Mouse (Mus musculus) liver, embryonic 15.5 days (tissue): ENCODE data around the gene Fam53a. TPM values are rescaled to one million over a fixed set of nuclear protein-coding genes. Genes with fewer than 3 reads are reported as not detected.

ENCODE experiments used
- ATAC-seq: fragments of 200-750 bp; cut with Nextera tagmentation; 2 replicates; pipeline ENCODE4 v1.8.0; 2017; ENCODE audit warnings: moderate number of reproducible peaks, mild to moderate bottlenecking, moderate library complexity; ENCODE audit not compliant: insufficient read depth
- H3K27ac ChIP-seq: fragments of 300-500 bp; sonication (generic); replicated peaks from 2 replicates; pipeline ENCODE4 v1.5.1; 2015; ENCODE audit warnings: mild to moderate bottlenecking, inconsistent platforms
- H3K27me3 ChIP-seq: fragments of 300-500 bp; sonication (generic); 2 replicates; pipeline ENCODE4 v1.6.1; 2015; ENCODE audit warnings: mild to moderate bottlenecking, inconsistent platforms
- H3K36me3 ChIP-seq: fragments of 300-500 bp; sonication (generic); replicated peaks from 2 replicates; pipeline ENCODE4 v1.6.1; 2015; ENCODE audit warnings: moderate library complexity, mild to moderate bottlenecking, inconsistent platforms
- H3K4me1 ChIP-seq: fragments of 300-500 bp; sonication (generic); replicated peaks from 2 replicates; pipeline ENCODE4 v1.6.1; 2015; ENCODE audit warnings: inconsistent platforms
- H3K4me2 ChIP-seq: fragments of 300-500 bp; sonication (generic); 2 replicates; pipeline ENCODE4 v1.6.1; 2015; ENCODE audit warnings: moderate library complexity, mild to moderate bottlenecking, inconsistent platforms
- H3K4me3 ChIP-seq: fragments of 300-500 bp; sonication (generic); replicated peaks from 2 replicates; pipeline ENCODE4 v1.5.1; 2015; ENCODE audit warnings: mild to moderate bottlenecking, inconsistent platforms
- H3K9ac ChIP-seq: fragments of 300-500 bp; sonication (generic); 2 replicates; pipeline ENCODE4 v1.6.1; 2015; ENCODE audit warnings: moderate library complexity, mild to moderate bottlenecking, inconsistent platforms
- H3K9me3 ChIP-seq: fragments of 300-500 bp; sonication (generic); replicated peaks from 2 replicates; pipeline ENCODE4 v1.6.1; 2016; ENCODE audit warnings: inconsistent platforms
- WGBS: fragments of 180-500 bp; shearing (Covaris S2); methylation state at CpG from one replicate; pipeline ENCODE4 v1.1.7; 2015; ENCODE audit warnings: mixed read lengths; ENCODE audit not compliant: insufficient replicate concordance; 5-methylcytosine and 5-hydroxymethylcytosine counted together
- polyA plus RNA-seq: library from polyadenylated mRNA; unstranded; fragments of >200 nt; fragmentation: Nextera tagmentation; extraction: Ambion mirVana; gene quantifications from 2 replicates; pipeline ENCODE4 v1.2.1, GENCODE M21; 2015

The Fam53a gene
- polyA plus RNA-seq, 1 experiment from 2014 or later = 18.3 TPM

GRCm38 (mm10) chr5:33655251-33655840 lies 25.9 kb upstream of the Fam53a start:
- no peaks in the 10 kb centered on the region for H3K27me3 ChIP-seq
- H3K4me1 ChIP-seq = peaks cover 69% of the 10 kb centered on the region
- peaks cover 35% of the 10 kb centered on the region for H3K36me3 ChIP-seq
- 84% methylated on average over 10 of the region's 10 CpGs for WGBS
- peak overlapping the region; percentile 93 for H3K4me2 ChIP-seq
- no peak for ATAC-seq
- no peak overlapping the region for H3K27ac ChIP-seq
- 0 out of 2 replicates have a peak overlapping the region, but pooled peaks have one; percentile 96 for H3K4me3 ChIP-seq
- no peak overlapping the region; the same call in 1 of the 2 replicates for H3K9ac ChIP-seq
- H3K9me3 ChIP-seq = no peaks in the 10 kb centered on the region

DNA sequence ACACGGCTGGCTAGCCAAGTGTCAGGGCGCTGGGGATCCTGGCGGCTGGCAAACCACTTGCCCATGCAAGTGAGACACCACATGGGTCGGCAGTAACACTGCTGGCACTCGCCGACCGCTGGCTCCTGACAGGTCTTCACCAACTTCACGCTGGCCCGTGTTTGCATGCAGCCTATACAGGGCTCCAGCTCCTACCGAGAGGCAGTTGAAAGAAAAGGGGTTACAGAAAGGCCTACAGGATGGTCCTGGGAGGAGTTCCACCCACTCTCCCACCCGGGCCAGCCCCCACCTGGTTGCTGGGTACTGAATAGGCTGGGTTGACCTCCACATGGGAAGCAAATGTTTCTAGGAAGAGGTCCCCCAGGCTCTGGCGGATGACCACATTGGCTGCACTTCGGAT lies 25.0 kb upstream of the Fam53a start:
- peaks cover 39% of the 10 kb centered on the region for H3K36me3 ChIP-seq
- no peak overlapping the region for H3K4me3 ChIP-seq
- H3K9ac ChIP-seq = no peak overlapping the region
- ATAC-seq = no peak
- 90% methylated on average over 13 of the region's 13 CpGs for WGBS
- peaks cover 69% of the 10 kb centered on the region for H3K4me1 ChIP-seq
- no peaks in the 10 kb centered on the region for H3K9me3 ChIP-seq
- no peak overlapping the region for H3K4me2 ChIP-seq
- no peaks in the 10 kb centered on the region for H3K27me3 ChIP-seq
- H3K27ac ChIP-seq = peak overlapping the region; percentile 92; the same call in 1 of the 2 replicates

DNA sequence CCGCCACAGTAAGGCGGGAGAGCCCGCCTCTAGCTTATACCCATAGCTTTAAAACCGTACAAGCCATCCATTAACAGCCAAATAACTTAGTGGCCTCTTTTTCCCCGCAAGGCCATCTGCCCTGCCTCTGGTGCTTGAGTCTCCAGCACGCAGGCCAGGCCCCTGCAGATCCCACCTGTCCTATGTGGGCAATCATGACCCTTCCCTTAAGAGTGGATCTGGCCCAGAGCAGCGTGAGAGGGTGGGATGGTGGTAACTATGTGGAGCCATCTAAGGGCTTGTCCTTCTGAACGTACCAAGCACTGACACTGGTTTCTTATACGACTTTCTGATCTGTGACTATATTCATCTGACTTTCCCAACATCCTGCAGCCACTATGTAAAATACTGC lies 23.3 kb upstream of the Fam53a start:
- no peaks in the 10 kb centered on the region for H3K9me3 ChIP-seq
- H3K9ac ChIP-seq = peak overlapping the region; percentile 69
- peak overlapping the region; percentile 92 for H3K27ac ChIP-seq
- no peaks in the 10 kb centered on the region for H3K27me3 ChIP-seq
- WGBS = 3% methylated on average over 9 of the region's 9 CpGs
- peak overlapping the region; percentile 81 for H3K4me2 ChIP-seq
- peaks cover 56% of the 10 kb centered on the region for H3K36me3 ChIP-seq
- H3K4me1 ChIP-seq = peaks cover 75% of the 10 kb centered on the region
- H3K4me3 ChIP-seq = peak overlapping the region; percentile 93
- ATAC-seq = peak; percentile 1; the same call in 1 of the 2 replicates

- WGBS = under 1% methylated on average over 82 of the region's 82 CpGs
These were observed 22.7 kb upstream of the Fam53a start, which contains the start of gene Slbp for GRCm38 (mm10) chr5:33651921-33652782. Gene Slbp (minus strand): TSS chr5:33652574.

GRCm38 (mm10) chr5:33651541-33651920 lies 22.1 kb upstream of the Fam53a start:
- Histone ChIP-seq H3K4me1 (peaks cover 77% of the 10 kb centered on the region), H3K9ac (peak overlapping the region; percentile 93), H3K4me2 (peak overlapping the region; percentile 81), H3K4me3 (peak overlapping the region; percentile 93), H3K27me3 (no peaks in the 10 kb centered on the region), H3K36me3 (peaks cover 68% of the 10 kb centered on the region), H3K9me3 (no peaks in the 10 kb centered on the region), H3K27ac (peak overlapping the region; percentile 92)
- no peak for ATAC-seq
- WGBS = 1% methylated on average over 11 of the region's 11 CpGs

More at GRCm38 (mm10) chr5:33651921-33652782, 22.7 kb upstream of the Fam53a start, which contains the start of gene Slbp:
- H3K4me3 ChIP-seq = peak within 1 kb of the TSS; percentile 93
- H3K27ac ChIP-seq = peak within 1 kb of the TSS; percentile 92
- peak within 1 kb of the TSS; percentile 81 for H3K4me2 ChIP-seq
- H3K4me1 ChIP-seq = peaks cover 78% of the 10 kb centered on the region
- H3K9ac ChIP-seq = peak within 1 kb of the TSS; percentile 93
- H3K36me3 ChIP-seq = peaks cover 62% of the 10 kb centered on the region
- peak; percentile 89 for ATAC-seq
- no peaks in the 10 kb centered on the region for H3K9me3 ChIP-seq
- H3K27me3 ChIP-seq = no peaks in the 10 kb centered on the region

- Histone ChIP-seq H3K9me3 (no peaks in the 10 kb centered on the region), H3K27ac (peak overlapping the region; percentile 92), H3K4me1 (peaks cover 77% of the 10 kb centered on the region), H3K4me3 (peak overlapping the region; percentile 93), H3K4me2 (peak overlapping the region; percentile 81), H3K9ac (peak overlapping the region; percentile 93), H3K27me3 (no peaks in the 10 kb centered on the region), H3K36me3 (peaks cover 73% of the 10 kb centered on the region)
- ATAC-seq = no peak
- WGBS = 7% methylated on average over 2 of the region's 2 CpGs
These were observed 21.6 kb upstream of the Fam53a start for GRCm38 (mm10) chr5:33651017-33651416.

GRCm38 (mm10) chr5:33640652-33641051 lies 11.2 kb upstream of the Fam53a start:
- Histone ChIP-seq H3K9ac (no peak overlapping the region), H3K27ac (no peak overlapping the region), H3K4me3 (no peak overlapping the region), H3K4me1 (peaks cover 19% of the 10 kb centered on the region), H3K4me2 (no peak overlapping the region), H3K9me3 (no peaks in the 10 kb centered on the region), H3K36me3 (peaks cover 93% of the 10 kb centered on the region), H3K27me3 (no peaks in the 10 kb centered on the region)
- WGBS = 45% methylated on average over 3 of the region's 3 CpGs
- no peak for ATAC-seq

DNA sequence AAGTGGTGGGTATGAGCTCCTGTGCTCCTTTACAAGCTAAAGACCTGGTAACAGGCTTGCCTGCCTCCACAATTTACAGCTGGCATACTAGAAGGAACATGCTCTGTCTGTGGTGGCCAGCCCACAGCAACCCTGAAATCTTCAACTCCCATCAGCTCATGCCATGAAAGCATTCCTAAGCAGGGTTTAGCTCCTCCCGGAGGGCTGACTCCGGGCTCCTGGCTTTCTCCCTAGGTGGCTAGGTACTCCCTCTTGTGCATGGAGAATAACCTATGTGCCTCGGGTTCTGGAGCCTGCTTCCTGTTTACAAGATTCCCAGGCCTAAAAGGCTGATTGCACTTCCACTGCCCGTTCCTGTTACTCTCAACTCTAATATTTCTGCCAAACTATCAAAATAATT lies 9.4 kb upstream of the Fam53a start:
- no peak for ATAC-seq
- 66% methylated on average over 4 of the region's 4 CpGs for WGBS
- peaks cover 85% of the 10 kb centered on the region for H3K36me3 ChIP-seq
- no peak overlapping the region for H3K27ac ChIP-seq
- H3K27me3 ChIP-seq = no peaks in the 10 kb centered on the region
- H3K9me3 ChIP-seq = no peaks in the 10 kb centered on the region
- H3K4me3 ChIP-seq = no peak overlapping the region
- H3K9ac ChIP-seq = no peak overlapping the region
- peaks cover 24% of the 10 kb centered on the region for H3K4me1 ChIP-seq
- H3K4me2 ChIP-seq = no peak overlapping the region

- Histone ChIP-seq H3K4me1 (peaks cover 24% of the 10 kb centered on the region), H3K4me2 (no peak overlapping the region), H3K27ac (no peak overlapping the region), H3K36me3 (peaks cover 75% of the 10 kb centered on the region), H3K4me3 (no peak overlapping the region), H3K9ac (no peak overlapping the region), H3K9me3 (no peaks in the 10 kb centered on the region), H3K27me3 (no peaks in the 10 kb centered on the region)
- ATAC-seq = no peak
- WGBS = 70% methylated on average over 3 of the region's 3 CpGs
These were observed 8.3 kb upstream of the Fam53a start for GRCm38 (mm10) chr5:33637606-33638350.

- Histone ChIP-seq H3K27ac (peak overlapping the region; percentile 43; the same call in 1 of the 2 replicates), H3K36me3 (peaks cover 50% of the 10 kb centered on the region), H3K9ac (no peak overlapping the region), H3K4me2 (no peak overlapping the region), H3K4me1 (peaks cover 34% of the 10 kb centered on the region), H3K4me3 (no peak overlapping the region), H3K27me3 (no peaks in the 10 kb centered on the region), H3K9me3 (no peaks in the 10 kb centered on the region)
- ATAC-seq = peak; percentile 29; the same call in 1 of the 2 replicates
- 43% methylated on average over 3 of the region's 3 CpGs for WGBS
These were observed 5.9 kb upstream of the Fam53a start for GRCm38 (mm10) chr5:33635361-33635760.

GRCm38 (mm10) chr5:33632526-33632925 lies 3.1 kb upstream of the Fam53a start:
- no peak for ATAC-seq
- peaks cover 49% of the 10 kb centered on the region for H3K4me1 ChIP-seq
- 50% methylated on average over 1 of the region's 1 CpGs for WGBS
- no peak overlapping the region for H3K9ac ChIP-seq
- H3K36me3 ChIP-seq = peaks cover 26% of the 10 kb centered on the region
- H3K4me2 ChIP-seq = no peak overlapping the region
- H3K27me3 ChIP-seq = no peaks in the 10 kb centered on the region
- H3K27ac ChIP-seq = no peak overlapping the region
- H3K9me3 ChIP-seq = no peaks in the 10 kb centered on the region
- no peak overlapping the region for H3K4me3 ChIP-seq
